Mouse (Mus musculus): ENCODE data around the gene Ap4s1.

Gene Ap4s1

DNA sequence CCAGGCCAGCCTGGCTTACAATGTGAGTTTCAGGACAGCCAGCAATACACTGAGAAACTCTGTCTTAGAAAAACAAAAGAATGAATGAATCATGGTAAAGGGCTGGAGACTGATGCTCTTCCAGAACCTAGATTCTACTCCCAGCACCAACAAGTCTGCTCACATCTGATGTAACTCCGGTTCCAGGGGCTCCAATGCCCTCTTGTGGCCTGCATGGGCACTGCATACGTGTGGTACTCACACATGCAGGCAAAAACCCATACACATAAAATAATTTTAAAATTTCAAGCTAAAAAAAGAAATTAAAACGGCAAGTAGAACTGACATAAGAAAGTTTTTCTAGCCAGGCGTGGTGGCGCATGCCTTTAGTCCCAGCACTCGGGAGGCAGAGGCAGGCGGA lies 94.0 kb downstream of the Ap4s1 start:
- DNase-seq (ENCODE audit: low spot score in 2 of 2), result no peak
